Mouse (Mus musculus): ENCODE data around the gene Gmip. TPM values are rescaled to one million over a fixed set of nuclear protein-coding genes. Genes with fewer than 3 reads are reported as not detected.

The Gmip gene
- total RNA-seq, 2 experiments from 2014 or later, result 5.4 to 5.6 TPM

- peak in 1 of 2 experiments; percentile 1 for DNase-seq
- intact Hi-C loops (cut with DNase I), result no loop called here
Observed at GRCm38 (mm10) chr8:69801796-69802195, 6.7 kb upstream of the Gmip start.

- intact Hi-C loops (cut with DNase I), result no loop called here
- peak in 1 of 2 experiments; percentile 1 for DNase-seq
Observed at GRCm38 (mm10) chr8:69802216-69802615, 6.3 kb upstream of the Gmip start.

- intact Hi-C loops (cut with DNase I), result no loop called here
- peak in 1 of 2 experiments; percentile 1 for DNase-seq
Observed at GRCm38 (mm10) chr8:69803366-69803765, 5.1 kb upstream of the Gmip start.

- intact Hi-C loops (cut with DNase I), result no loop called here
- DNase-seq, result no peak
Observed at GRCm38 (mm10) chr8:69804537-69804936, 3.9 kb upstream of the Gmip start.

GRCm38 (mm10) chr8:69805086-69805485 is 3.4 kb upstream of the Gmip start:
- DNase-seq, result peak in 1 of 2 experiments; percentile 1
- intact Hi-C loops (cut with DNase I), result no loop called here

- intact Hi-C loops (cut with DNase I), result no loop called here
- DNase-seq, result peak in 1 of 2 experiments; percentile 1
Observed at GRCm38 (mm10) chr8:69805491-69805890, 3.0 kb upstream of the Gmip start.

- no peak for DNase-seq
- intact Hi-C loops (cut with DNase I), result no loop called here
Observed at GRCm38 (mm10) chr8:69807236-69807635, 1.2 kb upstream of the Gmip start.

GRCm38 (mm10) chr8:69808864-69809403 is 455 bp downstream of the Gmip start:
- no peak for DNase-seq
- intact Hi-C loops (cut with DNase I), result no loop called here

- no peak for DNase-seq
- intact Hi-C loops (cut with DNase I), result no loop called here
Observed at GRCm38 (mm10) chr8:69809820-69810219, 1.3 kb downstream of the Gmip start.

GRCm38 (mm10) chr8:69814881-69815280 is 6.4 kb downstream of the Gmip start:
- DNase-seq, result no peak
- intact Hi-C loops (cut with DNase I), result no loop called here

- intact Hi-C loops (cut with DNase I), result no loop called here
Observed at GRCm38 (mm10) chr8:69815396-69815795, 6.9 kb downstream of the Gmip start.

GRCm38 (mm10) chr8:69820466-69820865 is 12.0 kb downstream of the Gmip start:
- intact Hi-C loops (cut with DNase I), result no loop called here
- no peak for DNase-seq

More at GRCm38 (mm10) chr8:69815396-69815795, 6.9 kb downstream of the Gmip start:
- no peak for DNase-seq

GRCm38 (mm10) chr8:69821971-69822385 is 13.5 kb downstream of the Gmip start:
- intact Hi-C loops (cut with DNase I), result no loop called here
- no peak for DNase-seq

- peak in 1 of 2 experiments; percentile 37 for DNase-seq
- intact Hi-C loops (cut with DNase I), result no loop called here
Observed at GRCm38 (mm10) chr8:69822386-69823191, 14.1 kb downstream of the Gmip start, which contains the start of gene Lpar2. Lpar2 (plus strand) TSS chr8:69822429.

GRCm38 (mm10) chr8:69826371-69826770 is 17.9 kb downstream of the Gmip start:
- no peak for DNase-seq
- intact Hi-C loops (cut with DNase I), result no loop called here

- intact Hi-C loops (cut with DNase I), result no loop called here
- DNase-seq, result peak; percentile 70 to 74
Observed at GRCm38 (mm10) chr8:69832298-69832853, 23.9 kb downstream of the Gmip start, which contains the start of gene Pbx4. Pbx4 (plus strand) TSS chr8:69832491.

GRCm38 (mm10) chr8:69837057-69837682 is 28.7 kb downstream of the Gmip start:
- intact Hi-C loops (cut with DNase I), result no loop called here

GRCm38 (mm10) chr8:69847167-69848065 is 38.9 kb downstream of the Gmip start:
- no peak for DNase-seq
- intact Hi-C loops (cut with DNase I), result no loop called here

More at GRCm38 (mm10) chr8:69837057-69837682, 28.7 kb downstream of the Gmip start:
- DNase-seq, result no peak

- peak; percentile 18 to 32 for DNase-seq
Observed at GRCm38 (mm10) chr8:69848951-69849350, 40.5 kb downstream of the Gmip start.

GRCm38 (mm10) chr8:69849899-69850298 is 41.4 kb downstream of the Gmip start:
- intact Hi-C loops (cut with DNase I), result no loop called here
- no peak for DNase-seq

More at GRCm38 (mm10) chr8:69848951-69849350, 40.5 kb downstream of the Gmip start:
- intact Hi-C loops (cut with DNase I), result no loop called here
